Mouse (Mus musculus) embryonic stem cell, embryonic (primary cell): ENCODE measurements around the gene Stt3b.
"Not testable (repeated sequence)": the region's sequence is repeated elsewhere in the genome, so short reads cannot be mapped to it uniquely, and the experiment has no call there.

Experiments used
- CTCF ChIA-PET, 4 experiments: fragments of 300-600 bp in 2 of 4; fragments of 350-600 bp in 2 of 4; sonication (Branson Sonifier 250); formaldehyde crosslinking; loops; one replicate each; lab custom pipeline; 2022; ENCODE audit warnings: inconsistent platforms in 2 of 4; lab: Charles Lee
- POLR2A ChIA-PET, 4 experiments: fragments of 300-600 bp in 2 of 4; fragments of 350-600 bp in 2 of 4; sonication (Branson Sonifier 250); formaldehyde crosslinking; loops; one replicate each; lab custom pipeline; 2022; ENCODE audit warnings: antibody characterized with exemption in 4 of 4, inconsistent platforms in 1 of 4; lab: Charles Lee

The Stt3b gene

GRCm38 (mm10) chr9:115301002-115301579 is 9.1 kb downstream of the Stt3b start:
- ChIA-PET CTCF (no interaction called here), POLR2A (interaction anchor here in 3 of 4 experiments (0.6 to 2.7 kb wide), 5 partner anchors 9 to 136 kb away, joined by 3 to 18 read pairs (median 4); partner anchors contain the start of gene Stt3b (in 3 of the 3))

GRCm38 (mm10) chr9:115296738-115297137 is 13.5 kb downstream of the Stt3b start:
- CTCF ChIA-PET, result no interaction called here
- POLR2A ChIA-PET, result interaction anchor here in 3 of 4 experiments (1.0 to 11.2 kb wide), 5 partner anchors 9 to 15 kb away, joined by 3 to 102 read pairs (median 3); partner anchors contain the start of gene Stt3b (in 3 of the 3)

DNA sequence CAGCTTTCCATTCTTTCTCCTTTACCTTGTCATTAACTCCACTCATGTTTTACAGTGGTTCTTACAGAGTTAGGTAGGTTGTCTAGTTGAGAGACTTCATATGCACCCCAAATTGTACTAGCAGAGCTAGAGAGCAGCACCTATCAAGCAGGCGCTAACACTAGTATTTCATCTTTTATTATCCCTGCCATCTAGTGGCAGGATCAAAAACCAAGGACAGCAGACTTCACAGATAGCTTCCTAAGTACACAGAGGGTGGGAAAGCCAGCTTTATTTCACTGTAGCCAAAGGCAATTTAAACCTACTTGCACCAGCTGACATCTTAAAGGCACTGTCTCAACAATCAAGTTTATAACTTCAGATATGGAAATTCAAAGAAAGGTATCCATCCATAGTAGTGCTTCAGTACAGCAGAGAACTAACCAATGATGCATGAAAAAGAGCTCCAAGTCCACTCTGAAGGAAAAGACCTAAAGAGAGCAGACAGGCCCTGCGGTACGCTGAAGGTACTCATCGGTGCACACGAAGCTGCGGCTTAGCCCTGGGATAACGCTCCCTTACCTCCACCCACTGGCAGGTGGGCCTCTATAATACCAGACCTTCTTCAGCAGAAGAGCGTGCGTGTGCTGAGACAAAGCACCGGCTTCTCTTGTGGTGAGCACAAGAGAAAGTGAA is 16.2 kb downstream of the Stt3b start:
- CTCF ChIA-PET, result interaction anchor here (0.6 to 1.6 kb wide), 11 partner anchors 11 to 410 kb away, joined by 3 to 12 read pairs (median 4); partner anchors contain the start of gene Stt3b (in 1 of the 4)
- POLR2A ChIA-PET, result interaction anchor here (0.6 to 11.2 kb wide), 17 partner anchors 8 to 534 kb away, joined by 3 to 102 read pairs (median 4); partner anchors contain the start of gene Stt3b (in 3 of the 4)

DNA sequence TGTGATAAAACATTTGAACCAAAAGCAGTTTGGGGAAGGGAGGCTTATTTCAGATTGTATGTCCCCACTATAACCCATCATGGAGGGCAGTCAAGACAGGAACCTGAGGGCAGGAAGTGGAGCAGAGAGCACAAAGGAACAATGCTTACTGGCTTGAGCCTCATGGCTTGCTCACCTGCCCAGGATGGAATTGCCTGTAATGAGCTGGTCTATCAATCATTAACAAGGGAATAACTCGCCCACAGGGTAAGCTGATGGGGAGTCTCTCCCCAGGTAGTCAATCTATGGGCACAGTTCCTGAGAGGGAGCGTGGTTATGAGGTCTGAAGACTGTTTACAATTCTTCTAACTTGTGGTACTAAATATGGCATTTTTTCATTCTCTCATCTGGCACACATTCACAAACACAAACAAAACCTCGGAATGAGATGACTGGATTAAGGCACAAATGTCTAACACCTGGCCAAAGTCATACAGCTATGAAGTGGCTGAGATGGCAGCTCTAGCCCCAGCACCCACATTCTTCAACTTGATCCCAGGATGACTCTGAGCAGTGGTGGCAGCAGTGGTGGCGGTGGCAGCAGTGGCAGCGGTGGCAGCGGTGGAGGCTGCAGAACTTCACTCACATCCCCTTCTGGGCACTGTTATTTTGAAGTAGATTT is 22.3 kb downstream of the Stt3b start:
- POLR2A ChIA-PET, result interaction anchor here in 2 of 4 experiments (0.9 to 11.2 kb wide), 5 partner anchors 8 to 22 kb away, joined by 3 to 102 read pairs (median 3); partner anchors contain the start of gene Stt3b (in 1 of the 2)
- CTCF ChIA-PET, result no interaction called here

DNA sequence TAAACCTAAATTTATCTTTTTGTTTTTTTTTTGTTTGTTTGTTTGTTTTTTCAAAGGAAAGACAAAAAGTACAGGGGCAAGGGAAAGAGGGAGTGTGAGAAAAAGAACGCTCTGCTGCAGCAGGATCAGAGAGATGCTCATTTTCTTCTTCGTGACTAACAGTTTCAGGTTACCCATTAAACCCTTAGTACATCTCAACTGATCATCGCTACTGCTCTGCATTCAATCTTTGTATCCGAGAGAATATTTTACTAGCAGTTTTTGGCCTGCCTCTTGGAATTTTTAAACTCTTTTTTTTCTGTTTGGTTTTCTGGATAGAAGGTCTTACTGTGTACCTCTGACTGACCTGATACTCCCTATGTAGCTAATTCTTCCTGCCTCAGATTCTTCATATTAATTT is 25.8 kb downstream of the Stt3b start:
- CTCF ChIA-PET, result no interaction called here
- POLR2A ChIA-PET, result no interaction called here

- ChIA-PET POLR2A (interaction anchor here in 1 of 4 experiments (0.6 kb wide), 1 partner anchor 316 kb away, joined by 3 read pairs; no protein-coding TSS in a partner anchor), CTCF (interaction anchor here in 1 of 4 experiments (1.3 kb wide), 1 partner anchor 11 kb away, joined by 5 read pairs; no protein-coding TSS in a partner anchor)
These were observed 26.8 kb downstream of the Stt3b start for GRCm38 (mm10) chr9:115283403-115283802.

GRCm38 (mm10) chr9:115278641-115279040 is 31.6 kb downstream of the Stt3b start:
- CTCF ChIA-PET, result no interaction called here
- POLR2A ChIA-PET, result no interaction called here

GRCm38 (mm10) chr9:115274806-115275205 is 35.4 kb downstream of the Stt3b start:
- CTCF ChIA-PET, result no interaction called here
- POLR2A ChIA-PET, result interaction anchor here in 1 of 4 experiments (1.4 kb wide), 1 partner anchor 35 kb away, joined by 5 read pairs; the partner anchor contains the start of gene Stt3b

GRCm38 (mm10) chr9:115273095-115273649 is 37.0 kb downstream of the Stt3b start:
- CTCF ChIA-PET, result interaction anchor here in 1 of 4 experiments (0.6 kb wide), 1 partner anchor 1128 kb away, joined by 4 read pairs; no protein-coding TSS in a partner anchor
- POLR2A ChIA-PET, result no interaction called here

DNA sequence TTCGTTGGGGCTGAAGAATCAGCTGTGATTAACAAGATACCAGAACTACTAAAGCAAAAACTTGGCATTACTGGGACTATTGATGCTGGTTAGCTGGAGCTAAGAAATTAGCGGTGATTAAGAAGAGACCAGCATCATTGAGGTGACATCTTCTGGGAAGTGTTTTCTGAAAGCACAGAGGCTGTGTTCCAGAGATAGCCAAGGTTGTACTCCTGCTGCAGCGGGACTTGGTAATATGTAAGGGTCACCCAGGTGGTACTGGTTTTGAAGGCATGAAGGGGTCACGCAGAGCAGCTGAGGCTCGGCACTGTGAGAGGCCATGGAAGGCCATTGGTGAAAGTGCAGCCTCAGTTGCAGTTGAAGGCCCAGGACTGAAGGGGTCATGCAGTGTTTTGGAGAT is 37.8 kb downstream of the Stt3b start:
- CTCF ChIA-PET, result interaction anchor here in 1 of 4 experiments (0.6 kb wide), 1 partner anchor 184 kb away, joined by 4 read pairs; no protein-coding TSS in a partner anchor

DNA sequence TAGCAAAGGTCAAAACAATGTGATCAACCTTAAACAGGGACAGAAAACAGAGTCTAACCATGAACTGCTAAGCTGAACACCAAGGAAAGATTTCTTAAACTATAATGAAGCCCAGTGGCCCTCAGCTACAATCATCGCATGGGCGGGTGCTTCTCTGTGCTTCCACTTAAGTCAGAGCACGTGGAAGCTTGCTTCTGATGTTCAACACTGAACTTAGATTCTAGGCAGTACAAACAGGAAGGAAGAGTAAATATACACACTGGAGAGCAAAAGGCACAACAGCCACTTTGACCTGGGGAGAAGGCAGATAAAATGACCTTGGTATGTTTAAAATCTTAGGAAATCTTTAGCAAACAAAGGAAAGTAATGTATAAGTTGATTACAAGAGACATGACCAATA is 38.7 kb downstream of the Stt3b start:
- ChIA-PET POLR2A (interaction anchor here in 2 of 4 experiments (0.8 to 1.5 kb wide), 2 partner anchors 22 to 40 kb away, joined by 3 read pairs; no protein-coding TSS in a partner anchor), CTCF (interaction anchor here in 1 of 4 experiments (0.6 kb wide), 1 partner anchor 183 kb away, joined by 4 read pairs; no protein-coding TSS in a partner anchor)

More for the DNA sequence above, 37.8 kb downstream of the Stt3b start:
- POLR2A ChIA-PET, result not testable (repeated sequence)

DNA sequence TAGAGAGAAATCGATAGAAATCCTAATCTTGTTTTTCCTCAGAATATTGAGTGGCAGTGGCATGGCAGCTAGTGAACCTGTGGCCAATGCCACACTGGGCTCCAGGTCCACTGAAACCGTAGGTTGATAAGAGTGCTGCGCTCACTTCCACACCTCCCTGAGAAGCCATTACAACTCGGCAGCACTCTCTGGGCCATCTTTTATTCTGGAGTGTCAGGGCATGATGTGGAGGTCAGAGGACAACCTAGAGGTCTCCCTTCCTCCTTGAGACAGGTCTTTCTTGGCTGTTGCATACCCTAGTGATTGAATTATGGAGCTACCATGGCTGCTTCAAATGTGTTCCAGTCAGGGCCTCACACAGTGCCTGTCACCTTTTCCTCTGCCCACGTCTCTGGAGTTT is 48.3 kb downstream of the Stt3b start:
- POLR2A ChIA-PET, result interaction anchor here in 2 of 4 experiments (0.9 to 1.2 kb wide), 8 partner anchors 20 to 706 kb away, joined by 3 to 5 read pairs (median 3); partner anchors contain the start of gene Stt3b (in 1 of the 2)
- CTCF ChIA-PET, result interaction anchor here (0.6 to 1.6 kb wide), 6 partner anchors 9 to 197 kb away, joined by 3 to 6 read pairs (median 4); no protein-coding TSS in a partner anchor

DNA sequence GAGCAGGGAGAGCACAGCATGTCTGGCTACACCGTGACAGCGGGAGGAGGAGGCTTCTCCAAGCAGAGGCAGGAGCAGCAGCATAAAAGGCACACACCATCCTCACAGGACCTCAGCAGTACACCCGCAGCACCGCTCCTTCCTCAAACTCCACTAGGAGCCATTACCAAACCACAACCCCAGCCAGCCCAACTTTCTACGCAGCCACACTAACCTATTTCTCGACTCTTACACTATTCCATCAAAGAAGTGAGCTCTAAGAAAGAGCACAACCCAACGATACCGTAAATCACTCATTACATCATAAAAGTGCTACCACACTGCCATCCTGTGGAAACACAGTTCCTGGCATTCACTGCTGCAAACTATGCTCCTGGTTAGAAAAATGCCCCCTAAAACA is 48.8 kb downstream of the Stt3b start:
- CTCF ChIA-PET, result interaction anchor here in 3 of 4 experiments (0.6 to 1.6 kb wide), 5 partner anchors 9 to 161 kb away, joined by 3 to 6 read pairs (median 3); no protein-coding TSS in a partner anchor
- POLR2A ChIA-PET, result interaction anchor here (0.6 to 1.1 kb wide), 8 partner anchors 9 to 222 kb away, joined by 3 to 6 read pairs (median 4); partner anchors contain the start of gene Stt3b (in 1 of the 4)

- ChIA-PET CTCF (no interaction called here), POLR2A (interaction anchor here in 3 of 4 experiments (0.7 to 1.3 kb wide), 3 partner anchors 10 to 553 kb away, joined by 3 read pairs; no protein-coding TSS in a partner anchor)
These were observed 49.8 kb downstream of the Stt3b start for GRCm38 (mm10) chr9:115260464-115260863.

GRCm38 (mm10) chr9:115259866-115260265 is 50.4 kb downstream of the Stt3b start:
- ChIA-PET CTCF (no interaction called here), POLR2A (interaction anchor here in 2 of 4 experiments (0.8 to 1.3 kb wide), 2 partner anchors 19 to 1143 kb away, joined by 3 to 5 read pairs; no protein-coding TSS in a partner anchor)

GRCm38 (mm10) chr9:115257733-115258286 is 52.4 kb downstream of the Stt3b start:
- ChIA-PET CTCF (interaction anchor here in 1 of 4 experiments (0.7 kb wide), 1 partner anchor 18 kb away, joined by 3 read pairs; no protein-coding TSS in a partner anchor), POLR2A (interaction anchor here in 2 of 4 experiments (1.0 to 1.5 kb wide), 7 partner anchors 9 to 52 kb away, joined by 3 to 5 read pairs (median 3); partner anchors contain the start of gene Stt3b (in 1 of the 2))

DNA sequence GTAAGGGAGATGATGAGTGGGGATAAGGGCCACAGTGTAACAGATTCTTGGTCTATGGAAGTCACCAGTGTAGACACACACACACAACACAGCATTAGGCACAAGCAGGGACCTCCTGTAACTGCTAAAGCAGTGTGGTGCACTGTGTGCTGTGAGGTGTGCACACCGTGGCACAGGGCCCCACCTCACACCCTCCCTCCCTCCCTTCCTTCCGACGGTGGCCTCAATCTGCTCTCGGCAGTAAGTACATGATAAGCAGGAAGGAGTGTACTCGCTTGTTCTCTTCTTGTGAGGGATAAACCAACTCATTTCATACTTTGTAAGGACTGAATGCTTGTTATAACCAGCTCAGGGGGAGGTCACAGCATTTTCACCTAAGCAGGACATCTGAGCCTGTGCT is 61.1 kb downstream of the Stt3b start:
- CTCF ChIA-PET, result interaction anchor here in 1 of 4 experiments (1.2 kb wide), 1 partner anchor 36 kb away, joined by 3 read pairs; no protein-coding TSS in a partner anchor
- POLR2A ChIA-PET, result interaction anchor here in 2 of 4 experiments (1.3 to 1.5 kb wide), 2 partner anchors 18 to 134 kb away, joined by 3 to 5 read pairs; no protein-coding TSS in a partner anchor
